11 mouse cellular contexts compared by ENCODE assay signal in the genomic region with DNA sequence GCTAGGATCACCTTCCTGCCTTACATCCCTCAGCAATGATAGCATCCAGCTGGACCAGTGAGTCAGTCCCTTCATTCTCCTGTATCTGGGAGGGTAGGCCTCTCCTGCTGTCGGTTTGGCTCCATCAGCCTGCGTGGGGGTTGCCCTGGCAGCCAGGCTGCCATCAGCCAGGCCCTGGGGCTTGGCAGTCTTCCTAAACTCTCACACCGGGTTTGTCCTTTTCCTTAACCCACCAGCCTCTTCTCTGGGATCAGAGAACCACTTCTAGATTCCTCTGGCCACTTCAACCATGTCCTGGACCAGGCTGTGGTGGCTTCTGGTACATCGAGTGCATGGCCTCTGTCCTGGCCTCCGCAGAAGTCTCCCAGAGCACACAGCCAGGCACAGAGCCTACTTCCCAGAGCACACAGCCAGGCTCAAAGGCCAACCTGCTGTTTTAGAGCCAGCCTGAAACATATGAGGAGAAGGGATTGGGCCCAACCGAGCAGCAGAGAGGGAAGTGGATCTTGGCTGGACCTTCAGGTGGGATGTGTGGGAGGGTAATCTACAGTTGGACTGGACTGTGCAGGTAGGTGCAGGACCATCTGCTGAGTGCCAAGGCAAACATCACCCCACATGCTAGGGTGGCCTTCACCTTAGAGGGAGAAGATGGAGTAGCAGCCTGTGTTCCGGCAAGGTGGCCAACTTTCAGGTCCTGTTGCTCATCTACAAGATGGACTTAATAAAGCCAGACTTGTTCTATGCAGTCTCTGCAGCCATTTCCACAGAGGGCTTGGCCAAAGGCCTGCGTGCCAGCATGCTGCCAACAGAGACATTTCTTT.
DNase-seq lines count a peak whose midpoint lies in the region; ATAC-seq and TF ChIP-seq lines count a peak whose summit lies in the region.
"Had no signal": no experiment of that assay in that cellular context is flagged by ENCODE, and none has a peak within 500 bp of the region (broad histone marks: within the 10 kb centered on the region; RNA-seq: fewer than 3 reads in every experiment).

No protein-coding gene starts in this region.

- DNase-seq in forebrain, embryonic 14.5 days (ENCODE audit: low spot score) = peak; percentile 56
- DNase-seq in left cerebral cortex, postnatal 4 days = peak; percentile 90
- DNase-seq in left cerebral cortex, postnatal 25 days (ENCODE audit: low spot score in 2 of 2) = no peak
- peak; percentile 86 to 87 for DNase-seq in cerebellum, adult 18-20 months
- peak; percentile 69 for DNase-seq in kidney, postnatal 14 days
- DNase-seq in retina, embryonic 14.5 days (ENCODE audit: low spot score) = no peak
- no peak for DNase-seq in liver, postnatal 0 days
- DNase-seq: lung, embryonic 14.5 days; right cerebral cortex, adult 18-20 months had no signal

- intact Hi-C loops in left cerebral cortex, postnatal 4 days (cut with DNase I) = no loop called here
- intact Hi-C loops in left cerebral cortex, postnatal 25 days (cut with DNase I) = no loop called here

- H3K27ac ChIP-seq in forebrain, embryonic 14.5 days (ENCODE audit: low read depth, low read length) = no peak overlapping the region
- H3K27ac ChIP-seq in forebrain, embryonic 12.5 days = no peak overlapping the region
- no peak overlapping the region for H3K27ac ChIP-seq in liver, postnatal 0 days (ENCODE audit: low read depth)
- H3K27ac ChIP-seq: heart, adult 2 months had no signal

- ATAC-seq in forebrain, embryonic 14.5 days = no peak
- no peak for ATAC-seq in forebrain, embryonic 12.5 days (ENCODE audit: low FRiP score)
- no peak for ATAC-seq in liver, postnatal 0 days

- no peak overlapping the region for H3K4me3 ChIP-seq in forebrain, embryonic 14.5 days (ENCODE audit: low read depth, low read length)
- no peak overlapping the region for H3K4me3 ChIP-seq in forebrain, embryonic 12.5 days (replicated peaks)
- H3K4me3 ChIP-seq in liver, postnatal 0 days (ENCODE audit: low read depth, low read length) = no peak overlapping the region
- H3K4me3 ChIP-seq: heart, adult 2 months had no signal

- H3K4me1 ChIP-seq in forebrain, embryonic 14.5 days (ENCODE audit: control insufficient read depth, insufficient read depth, low read length) = peaks cover 6% of the 10 kb centered on the region
- H3K4me1 ChIP-seq in forebrain, embryonic 12.5 days = peaks cover 18% of the 10 kb centered on the region
- no peaks in the 10 kb centered on the region for H3K4me1 ChIP-seq in liver, postnatal 0 days (ENCODE audit: insufficient read depth)

- WGBS in forebrain, embryonic 14.5 days = 74% methylated on average over 8 of the region's 8 CpGs
- 89% methylated on average over 8 of the region's 8 CpGs for WGBS in forebrain, embryonic 12.5 days
- 78% methylated on average over 8 of the region's 8 CpGs for WGBS in liver, postnatal 0 days (ENCODE audit: insufficient replicate concordance)

- H3K27me3 ChIP-seq in forebrain, embryonic 14.5 days (replicated peaks; ENCODE audit: control insufficient read depth, insufficient read depth, low read length) = 0 out of 2 replicates have a peak, but pooled peaks cover 4% of the 10 kb centered on the region
- H3K27me3 ChIP-seq in forebrain, embryonic 12.5 days = peaks cover 58% of the 10 kb centered on the region
- 0 out of 2 replicates have a peak, but pooled peaks cover 3% of the 10 kb centered on the region for H3K27me3 ChIP-seq in liver, postnatal 0 days (ENCODE audit: insufficient read depth, low read length)

- H3K4me2 ChIP-seq in forebrain, embryonic 14.5 days (ENCODE audit: low read length) = no peak overlapping the region
- no peak overlapping the region for H3K4me2 ChIP-seq in forebrain, embryonic 12.5 days
- no peak overlapping the region for H3K4me2 ChIP-seq in liver, postnatal 0 days (ENCODE audit: low read depth, low read length)
- H3K4me2 ChIP-seq: lung, embryonic 14.5 days had no signal

- no peak for TF ChIP-seq EP300 in liver, postnatal 0 days (IDR thresholded peaks at IDR 0.05; ENCODE audit: low read depth)

- H3K9ac ChIP-seq in forebrain, embryonic 14.5 days (ENCODE audit: low read length) = no peak overlapping the region
- H3K9ac ChIP-seq in forebrain, embryonic 12.5 days = no peak overlapping the region
- no peak overlapping the region for H3K9ac ChIP-seq in liver, postnatal 0 days (replicated peaks)
- H3K9ac ChIP-seq: lung, embryonic 14.5 days had no signal

- peaks cover 4% of the 10 kb centered on the region; the same call in 1 of the 2 replicates for H3K9me3 ChIP-seq in forebrain, embryonic 14.5 days (replicated peaks; ENCODE audit: control insufficient read depth, low read length)
- H3K9me3 ChIP-seq in forebrain, embryonic 12.5 days = peaks cover 5% of the 10 kb centered on the region; the same call in 1 of the 2 replicates
- H3K9me3 ChIP-seq in liver, postnatal 0 days (ENCODE audit: low read length) = no peaks in the 10 kb centered on the region

- TF ChIP-seq CTCF in liver, postnatal 0 days (IDR thresholded peaks at IDR 0.05; ENCODE audit: low read depth) = no peak

- H3K36me3 ChIP-seq in forebrain, embryonic 14.5 days (ENCODE audit: control insufficient read depth, insufficient read depth, low read length) = no peaks in the 10 kb centered on the region
- H3K36me3 ChIP-seq in forebrain, embryonic 12.5 days (replicated peaks) = 0 out of 2 replicates have a peak, but pooled peaks cover 4% of the 10 kb centered on the region
- H3K36me3 ChIP-seq in liver, postnatal 0 days (replicated peaks; ENCODE audit: insufficient read depth, low read length) = no peaks in the 10 kb centered on the region

Comparison
In these comparisons a context has a peak if more than half of its experiments do, and no peak if none do; other contexts are left out.
1. DNase-seq: peak in forebrain, embryonic 14.5 days (single experiment), left cerebral cortex, postnatal 4 days (single experiment), cerebellum, adult 18-20 months (2 of 2) and kidney, postnatal 14 days (single experiment); none in left cerebral cortex, postnatal 25 days (0 of 2), retina, embryonic 14.5 days (single experiment) and liver, postnatal 0 days (single experiment).